Mouse (Mus musculus) heart, adult 2 months (tissue): ENCODE data around the gene Eif1.

Experiments used
- CTCF ChIP-seq: fragments of 200-600 bp; IDR thresholded peaks from 2 replicates; pipeline ENCODE4 v1.8.1; 2022; ENCODE audit warnings: antibody characterized with exemption, mild to moderate bottlenecking, moderate library complexity
- POLR2A ChIP-seq: fragments of 200-500 bp; IDR thresholded peaks from 2 replicates; pipeline ENCODE4 v1.6.1; 2011; ENCODE audit warnings: mild to moderate bottlenecking, low read depth, low read length, control low read depth; ENCODE audit not compliant: insufficient read depth

DNA sequence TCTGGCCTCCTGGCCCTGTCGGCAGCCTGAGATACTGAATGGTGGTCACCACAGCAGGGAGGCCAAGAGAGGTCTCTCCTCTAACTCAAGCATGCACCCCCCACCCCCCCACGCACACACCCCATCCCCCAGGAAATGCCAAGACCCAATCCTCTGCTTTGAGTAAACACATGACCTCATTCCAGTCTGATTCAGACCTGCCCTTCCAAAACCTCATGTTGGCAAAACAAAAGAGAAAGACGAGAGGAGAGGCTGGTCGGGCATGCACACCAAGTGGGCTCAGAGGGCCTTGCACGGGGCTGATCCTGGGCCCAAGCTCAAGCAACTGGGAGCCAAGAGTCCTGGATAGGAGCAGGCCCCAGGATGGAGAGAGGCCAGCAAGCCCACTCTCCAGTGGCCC lies 29.4 kb upstream of the Eif1 start:
- no peak for TF ChIP-seq CTCF
- TF ChIP-seq POLR2A = no peak
